ENCODE assay signal across 9 mouse cellular contexts in genomic region chr4:43726995-43727394, GRCm38 (mm10). TPM values are rescaled to one million over a fixed set of nuclear protein-coding genes. Genes with fewer than 3 reads are reported as not detected.
DNase-seq lines count a peak whose midpoint lies in the region; ATAC-seq lines count a peak whose summit lies in the region.
"Had no signal": no experiment of that assay in that cellular context is flagged by ENCODE, and none has a peak within 500 bp of the region (broad histone marks: within the 10 kb centered on the region; RNA-seq: fewer than 3 reads in every experiment).

Hrct1 (plus strand) TSS chr4:43727188.

- H3K9ac ChIP-seq in midbrain, embryonic 13.5 days (replicated peaks) = no peak within 1 kb of the TSS
- H3K9ac ChIP-seq in hindbrain, embryonic 12.5 days = no peak within 1 kb of the TSS
- H3K9ac ChIP-seq: liver, embryonic 14.5 days had no signal

- no peak within 1 kb of the TSS for H3K4me2 ChIP-seq in midbrain, embryonic 13.5 days (replicated peaks)
- no peak within 1 kb of the TSS for H3K4me2 ChIP-seq in hindbrain, embryonic 12.5 days (replicated peaks)

- H3K4me3 ChIP-seq in midbrain, embryonic 13.5 days (replicated peaks) = no peak within 1 kb of the TSS
- H3K4me3 ChIP-seq in hindbrain, embryonic 12.5 days = no peak within 1 kb of the TSS

- intact Hi-C loops in left cerebral cortex, postnatal 4 days (cut with DNase I) = no loop called here

- no peaks in the 10 kb centered on the region for H3K9me3 ChIP-seq in midbrain, embryonic 13.5 days
- H3K9me3 ChIP-seq in hindbrain, embryonic 12.5 days (replicated peaks) = no peaks in the 10 kb centered on the region

- no peaks in the 10 kb centered on the region for H3K27me3 ChIP-seq in midbrain, embryonic 13.5 days
- H3K27me3 ChIP-seq in hindbrain, embryonic 12.5 days = no peaks in the 10 kb centered on the region

- 62% methylated on average over 3 of the region's 3 CpGs for WGBS in midbrain, embryonic 13.5 days
- WGBS in hindbrain, embryonic 12.5 days = 64% methylated on average over 3 of the region's 3 CpGs

- no peak for ATAC-seq in midbrain, embryonic 13.5 days
- no peak for ATAC-seq in hindbrain, embryonic 12.5 days (ENCODE audit: low FRiP score)

- H3K4me1 ChIP-seq in midbrain, embryonic 13.5 days (replicated peaks) = no peaks in the 10 kb centered on the region
- H3K4me1 ChIP-seq in hindbrain, embryonic 12.5 days = no peaks in the 10 kb centered on the region

- no peaks in the 10 kb centered on the region for H3K36me3 ChIP-seq in midbrain, embryonic 13.5 days
- H3K36me3 ChIP-seq in hindbrain, embryonic 12.5 days = no peaks in the 10 kb centered on the region

- peak; percentile 79 for DNase-seq in 3134 (ENCODE audit: extremely low read depth, insufficient read length, low spot score)
- peak; percentile 68 for DNase-seq in adrenal gland, adult 8-10 months
- peak; percentile 94 for DNase-seq in heart, adult 8-10 months (ENCODE audit: low spot score)
- peak; percentile 86 for DNase-seq in kidney, postnatal 10 days
- peak; percentile 54 for DNase-seq in ovary, postnatal 14 days (ENCODE audit: low spot score)
- no peak for DNase-seq in left cerebral cortex, postnatal 4 days

- H3K27ac ChIP-seq in midbrain, embryonic 13.5 days = no peak within 1 kb of the TSS
- H3K27ac ChIP-seq in hindbrain, embryonic 12.5 days = no peak within 1 kb of the TSS
- H3K27ac ChIP-seq: liver, embryonic 14.5 days had no signal

RNA-seq across cellular contexts. Expression of gene Hrct1, which starts in this region (rescaled TPM):
- 1 to 10 TPM; 1.4 to 4.8 (median 2.6) TPM for total RNA-seq in adrenal gland, adult 8-10 months (2022)
- total RNA-seq in heart, adult 8-10 months (2022) = 1 to 10 TPM; 3.0 to 4.4 (median 4.3) TPM
- 0.13 and 0.35 TPM in 2 replicates for polyA plus RNA-seq in midbrain, embryonic 13.5 days (2015; fragmentation: Nextera tagmentation; extraction: Ambion mirVana)
- under 1 TPM; 0.64 to 0.70 TPM for total RNA-seq in left cerebral cortex, postnatal 4 days (2021)
- polyA plus RNA-seq in hindbrain, embryonic 12.5 days (2016; fragmentation: Nextera tagmentation; extraction: Ambion mirVana) = 0.21 and 0.28 TPM in 2 replicates
